Comparison of ENCODE assay signal across 1 mouse cellular context in genomic region chr4:127039871-127040483, GRCm38 (mm10).
A peak's percentile ranks its signal among the peaks of the same experiment; 100 is the strongest.
TF ChIP-seq lines count a peak whose summit lies in the region.

No protein-coding gene starts in this region.

TF ChIP-seq in MEL, 35 proteins besides CTCF, POLR2A, EP300 and RAD21:
- TF ChIP-seq TBP (IDR thresholded peaks at IDR 0.05; ENCODE audit: low read depth, low read length) (no peak), ZNF384 (IDR thresholded peaks at IDR 0.05; ENCODE audit: low read depth, low read length) (peak; percentile 58; the same call in 1 of the 2 replicates)
